Mouse (Mus musculus): ENCODE measurements around the gene Klf2. TPM values are rescaled to one million over a fixed set of nuclear protein-coding genes. Genes with fewer than 3 reads are reported as not detected.

The Klf2 gene
- polyA plus RNA-seq, 1 experiment, result 9.8 TPM

DNA sequence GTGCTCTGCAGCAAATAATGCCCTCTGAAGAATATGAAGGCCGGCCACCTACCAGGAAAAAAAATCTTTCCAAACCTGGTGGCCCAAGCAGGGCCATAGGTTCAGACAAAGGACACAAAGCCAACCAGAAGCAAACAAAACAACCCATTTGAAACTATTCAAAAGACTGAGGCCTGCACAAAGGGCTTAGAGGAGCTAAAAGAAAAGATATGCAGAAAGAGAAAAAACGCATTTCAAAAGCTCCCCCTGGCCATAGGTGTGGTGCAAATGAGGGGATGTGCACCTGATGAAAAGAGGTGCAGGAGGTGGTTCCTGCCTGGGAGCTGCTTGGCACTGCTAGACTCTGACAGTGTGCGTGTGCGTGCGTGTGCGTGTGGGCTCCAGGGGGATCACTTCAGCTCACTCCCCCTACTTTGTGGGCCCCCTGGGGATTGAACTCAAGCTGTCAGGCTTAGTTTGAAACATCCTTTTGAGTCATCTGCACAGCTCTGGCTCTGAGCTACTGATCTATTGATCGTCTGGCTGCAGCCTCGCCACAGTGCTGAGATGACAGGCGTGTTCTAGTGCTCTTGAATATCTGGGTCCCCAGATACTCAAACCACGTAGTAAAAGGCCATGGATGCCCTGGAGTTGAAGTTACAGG, 2.7 kb upstream of the Klf2 start:
- H3K27me3 ChIP-seq (ENCODE audit: control insufficient read depth, insufficient read depth, insufficient read length), result no peaks in the 10 kb centered on the region
- no peak overlapping the region for H3K4me3 ChIP-seq
- H3K4me2 ChIP-seq (ENCODE audit: low read depth), result no peak overlapping the region
- no peak overlapping the region for H3ac ChIP-seq (ENCODE audit: control insufficient read depth, insufficient read length)
- H3K36me3 ChIP-seq (ENCODE audit: control insufficient read depth, insufficient read depth), result no peaks in the 10 kb centered on the region
- peaks cover 9% of the 10 kb centered on the region for H3K79me2 ChIP-seq (ENCODE audit: control insufficient read depth, insufficient read depth)
- TF ChIP-seq TCF12 (IDR thresholded peaks at IDR 0.05; ENCODE audit: insufficient read depth, poor library complexity, severe bottlenecking) (no peak), E2F4 (IDR thresholded peaks at IDR 0.05; ENCODE audit: insufficient read depth) (no peak), POLR2A (IDR thresholded peaks at IDR 0.05; ENCODE audit: insufficient read length, low read depth) (no peak), TCF3 (IDR thresholded peaks at IDR 0.05; ENCODE audit: insufficient read length, low read depth) (no peak), SRF (IDR thresholded peaks at IDR 0.05; ENCODE audit: control insufficient read depth, insufficient read length, low read depth) (no peak), POLR2AphosphoS2 (IDR thresholded peaks at IDR 0.05; ENCODE audit: insufficient read length, low read depth) (no peak), CEBPB (IDR thresholded peaks at IDR 0.05; ENCODE audit: insufficient read depth, poor library complexity, severe bottlenecking) (no peak), MYOG (IDR thresholded peaks at IDR 0.05; ENCODE audit: control insufficient read depth in 1 of 3, insufficient read depth in 1 of 3, insufficient read length in 2 of 3, low read depth in 2 of 3) (no peak), USF1 (IDR thresholded peaks at IDR 0.05; ENCODE audit: low read depth) (no peak), MYOD1 (IDR thresholded peaks at IDR 0.05; ENCODE audit: control insufficient read depth in 1 of 3, insufficient read length in 2 of 3, low read depth in 2 of 3) (no peak), MAX (IDR thresholded peaks at IDR 0.05; ENCODE audit: low read depth) (no peak), REST (IDR thresholded peaks at IDR 0.05; ENCODE audit: insufficient read depth, insufficient read length) (no peak)

DNA sequence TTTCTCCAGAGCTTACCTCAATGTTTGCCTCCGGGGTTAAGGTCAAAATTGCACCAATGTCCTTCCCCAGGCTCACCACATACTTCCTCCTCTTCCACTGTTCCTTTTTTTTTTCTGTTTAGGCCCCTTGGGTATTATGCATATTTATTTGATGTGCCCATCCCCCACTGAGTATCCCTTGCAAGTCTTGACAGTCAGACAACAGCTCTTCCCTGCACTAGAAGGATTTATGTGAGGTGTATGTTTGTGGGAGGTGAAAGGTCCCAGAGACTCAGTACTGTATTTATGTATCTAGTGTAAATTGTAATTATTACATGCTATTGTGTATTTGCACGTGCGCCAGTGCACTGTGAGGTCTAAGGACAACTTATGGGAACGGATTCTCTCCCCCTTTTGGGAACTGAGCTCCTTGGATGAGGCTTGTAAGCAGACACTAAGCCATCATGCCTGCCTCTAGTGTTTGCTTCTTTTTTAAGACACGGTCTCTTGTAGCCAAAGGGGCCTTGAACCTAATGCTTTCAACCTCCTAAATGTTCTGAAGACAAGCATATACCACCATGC, 1.0 kb upstream of the Klf2 start:
- TF ChIP-seq MAX (IDR thresholded peaks at IDR 0.05; ENCODE audit: low read depth) (no peak), CEBPB (IDR thresholded peaks at IDR 0.05; ENCODE audit: insufficient read depth, poor library complexity, severe bottlenecking) (no peak), REST (IDR thresholded peaks at IDR 0.05; ENCODE audit: insufficient read depth, insufficient read length) (no peak), MYOG (IDR thresholded peaks at IDR 0.05; ENCODE audit: control insufficient read depth in 1 of 3, insufficient read depth in 1 of 3, insufficient read length in 2 of 3, low read depth in 2 of 3) (no peak), POLR2AphosphoS2 (IDR thresholded peaks at IDR 0.05; ENCODE audit: insufficient read length, low read depth) (no peak), USF1 (IDR thresholded peaks at IDR 0.05; ENCODE audit: low read depth) (no peak), E2F4 (IDR thresholded peaks at IDR 0.05; ENCODE audit: insufficient read depth) (no peak), MYOD1 (IDR thresholded peaks at IDR 0.05; ENCODE audit: control insufficient read depth in 1 of 3, insufficient read length in 2 of 3, low read depth in 2 of 3) (no peak), POLR2A (IDR thresholded peaks at IDR 0.05; ENCODE audit: insufficient read length, low read depth) (no peak), TCF12 (IDR thresholded peaks at IDR 0.05; ENCODE audit: insufficient read depth, poor library complexity, severe bottlenecking) (no peak), TCF3 (IDR thresholded peaks at IDR 0.05; ENCODE audit: insufficient read length, low read depth) (no peak), SRF (IDR thresholded peaks at IDR 0.05; ENCODE audit: control insufficient read depth, insufficient read length, low read depth) (no peak)
- no peak overlapping the region for H3K4me2 ChIP-seq (ENCODE audit: low read depth)

DNA sequence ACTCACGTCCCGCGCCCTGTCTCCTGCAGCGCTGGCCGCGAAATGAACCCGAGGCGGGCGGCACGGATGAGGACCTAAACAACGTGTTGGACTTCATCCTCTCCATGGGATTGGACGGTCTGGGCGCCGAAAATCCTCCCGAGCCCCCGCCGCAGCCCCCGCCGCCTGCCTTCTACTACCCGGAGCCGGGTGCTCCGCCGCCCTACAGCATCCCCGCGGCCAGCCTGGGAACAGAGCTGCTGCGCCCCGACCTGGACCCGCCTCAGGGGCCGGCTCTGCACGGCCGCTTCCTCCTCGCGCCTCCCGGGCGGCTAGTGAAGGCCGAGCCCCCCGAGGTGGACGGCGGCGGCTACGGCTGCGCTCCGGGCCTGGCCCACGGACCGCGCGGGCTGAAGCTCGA, 564 bp downstream of the Klf2 start:
- peak overlapping the region; percentile 75 for H3K4me2 ChIP-seq (ENCODE audit: low read depth)
- H3K4me3 ChIP-seq, result peak overlapping the region; percentile 47
- TF ChIP-seq SRF (IDR thresholded peaks at IDR 0.05; ENCODE audit: control insufficient read depth, insufficient read length, low read depth) (no peak), E2F4 (IDR thresholded peaks at IDR 0.05; ENCODE audit: insufficient read depth) (no peak), POLR2AphosphoS2 (IDR thresholded peaks at IDR 0.05; ENCODE audit: insufficient read length, low read depth) (no peak), MYOG (IDR thresholded peaks at IDR 0.05; ENCODE audit: control insufficient read depth in 1 of 3, insufficient read depth in 1 of 3, insufficient read length in 2 of 3, low read depth in 2 of 3) (no peak), CEBPB (IDR thresholded peaks at IDR 0.05; ENCODE audit: insufficient read depth, poor library complexity, severe bottlenecking) (no peak), USF1 (IDR thresholded peaks at IDR 0.05; ENCODE audit: low read depth) (no peak), TCF12 (IDR thresholded peaks at IDR 0.05; ENCODE audit: insufficient read depth, poor library complexity, severe bottlenecking) (no peak), POLR2A (IDR thresholded peaks at IDR 0.05; ENCODE audit: insufficient read length, low read depth) (no peak), MAX (IDR thresholded peaks at IDR 0.05; ENCODE audit: low read depth) (no peak), REST (IDR thresholded peaks at IDR 0.05; ENCODE audit: insufficient read depth, insufficient read length) (no peak), TCF3 (IDR thresholded peaks at IDR 0.05; ENCODE audit: insufficient read length, low read depth) (no peak), MYOD1 (IDR thresholded peaks at IDR 0.05; ENCODE audit: control insufficient read depth in 1 of 3, insufficient read length in 2 of 3, low read depth in 2 of 3) (no peak)
- peaks cover 10% of the 10 kb centered on the region for H3K79me2 ChIP-seq (ENCODE audit: control insufficient read depth, insufficient read depth)
- H3K36me3 ChIP-seq (ENCODE audit: control insufficient read depth, insufficient read depth), result no peaks in the 10 kb centered on the region
- H3K27me3 ChIP-seq (ENCODE audit: control insufficient read depth, insufficient read depth, insufficient read length), result no peaks in the 10 kb centered on the region
- peak overlapping the region; percentile 51 for H3ac ChIP-seq (ENCODE audit: control insufficient read depth, insufficient read length)

More for the DNA sequence above, 1.0 kb upstream of the Klf2 start:
- Histone ChIP-seq H3K4me3 (no peak overlapping the region), H3K36me3 (ENCODE audit: control insufficient read depth, insufficient read depth) (no peaks in the 10 kb centered on the region), H3ac (ENCODE audit: control insufficient read depth, insufficient read length) (no peak overlapping the region), H3K79me2 (ENCODE audit: control insufficient read depth, insufficient read depth) (peaks cover 10% of the 10 kb centered on the region), H3K27me3 (ENCODE audit: control insufficient read depth, insufficient read depth, insufficient read length) (no peaks in the 10 kb centered on the region)

DNA sequence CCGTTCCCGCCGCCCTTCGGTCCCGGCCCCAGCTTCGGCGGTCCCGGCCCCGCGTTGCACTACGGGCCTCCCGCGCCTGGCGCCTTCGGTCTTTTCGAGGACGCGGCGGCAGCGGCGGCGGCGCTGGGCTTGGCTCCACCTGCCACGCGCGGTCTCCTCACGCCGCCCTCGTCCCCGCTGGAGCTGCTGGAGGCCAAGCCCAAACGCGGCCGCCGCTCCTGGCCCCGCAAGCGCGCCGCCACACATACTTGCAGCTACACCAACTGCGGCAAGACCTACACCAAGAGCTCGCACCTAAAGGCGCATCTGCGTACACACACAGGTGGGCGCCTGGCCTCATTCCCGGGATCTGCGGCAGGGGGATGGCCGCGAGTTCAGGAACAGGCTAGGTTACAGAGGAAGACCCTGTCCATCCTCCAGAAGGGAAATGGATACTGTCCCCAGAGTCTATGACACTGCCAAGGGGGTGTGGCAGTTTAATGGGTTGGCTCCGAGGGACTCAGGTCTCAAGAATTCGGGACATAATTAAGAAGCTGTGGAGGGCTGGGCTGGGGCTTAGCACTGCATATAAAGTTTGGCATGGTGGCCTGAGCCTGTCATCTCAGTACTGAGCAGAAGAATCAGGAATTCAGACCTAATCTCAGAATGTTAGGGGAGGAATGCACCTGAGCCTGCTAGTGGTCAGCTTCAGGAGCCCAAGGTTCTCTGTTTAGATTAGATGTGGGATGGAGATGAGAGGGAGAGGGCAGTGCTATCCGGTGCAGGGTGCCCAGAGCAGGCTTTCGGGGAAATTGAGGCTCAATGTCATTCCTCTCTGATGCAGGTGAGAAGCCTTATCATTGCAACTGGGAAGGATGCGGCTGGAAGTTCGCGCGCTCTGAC, 1.3 kb downstream of the Klf2 start:
- H3K27me3 ChIP-seq (ENCODE audit: control insufficient read depth, insufficient read depth, insufficient read length), result no peaks in the 10 kb centered on the region

More for the DNA sequence above, 1.3 kb downstream of the Klf2 start:
- Histone ChIP-seq H3K4me3 (peak overlapping the region; percentile 47), H3K36me3 (ENCODE audit: control insufficient read depth, insufficient read depth) (no peaks in the 10 kb centered on the region), H3ac (ENCODE audit: control insufficient read depth, insufficient read length) (peak overlapping the region; percentile 51), H3K79me2 (ENCODE audit: control insufficient read depth, insufficient read depth) (peaks cover 10% of the 10 kb centered on the region), H3K4me2 (ENCODE audit: low read depth) (peak overlapping the region; percentile 75)
- peak in 1 of 3 experiments; percentile 11 for TF ChIP-seq MYOD1 (IDR thresholded peaks at IDR 0.05; ENCODE audit: control insufficient read depth in 1 of 3, insufficient read length in 2 of 3, low read depth in 2 of 3)
- no peak for TF ChIP-seq E2F4 (IDR thresholded peaks at IDR 0.05; ENCODE audit: insufficient read depth)
- peak in 1 of 3 experiments; percentile 20 for TF ChIP-seq MYOG (IDR thresholded peaks at IDR 0.05; ENCODE audit: control insufficient read depth in 1 of 3, insufficient read depth in 1 of 3, insufficient read length in 2 of 3, low read depth in 2 of 3)
- no peak for TF ChIP-seq TCF3 (IDR thresholded peaks at IDR 0.05; ENCODE audit: insufficient read length, low read depth)

Data from myocyte (in vitro differentiated cells).